Mouse (Mus musculus): Measurements from ENCODE around the gene Olfr844. TPM values are rescaled to one million over a fixed set of nuclear protein-coding genes. Genes with fewer than 3 reads are reported as not detected.

Olfr844 gene
- total RNA-seq (2014; fragmentation: Nextera tagmentation) (not detected in 2 replicates), total RNA-seq (2017) (not detected in 2 replicates)

DNA sequence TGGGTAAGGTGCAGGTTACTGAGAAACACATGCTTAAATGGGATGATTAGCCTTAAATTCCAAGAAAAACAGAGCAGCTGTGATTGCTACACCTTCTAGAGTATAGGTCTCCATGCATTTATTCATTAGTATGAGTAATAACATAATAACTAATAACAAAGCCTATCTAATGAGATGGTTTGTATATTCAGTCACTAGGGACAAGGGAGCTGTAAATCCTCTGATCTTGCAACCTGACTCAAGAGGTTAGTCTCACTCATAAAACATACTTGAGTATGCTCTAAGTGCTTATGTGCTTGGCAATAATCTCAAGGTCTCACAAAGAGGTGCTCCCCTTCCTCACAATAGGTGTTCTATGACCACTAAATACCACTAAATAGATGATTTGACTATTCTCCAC lies at the start of gene Olfr844:
Olfr844 (plus strand) TSS at position 301 of the 400 bp plus-strand sequence.
- ATAC-seq (replicated peaks; ENCODE audit: low FRiP score, low TSS enrichment, poor library complexity, severe bottlenecking): no peak

DNA sequence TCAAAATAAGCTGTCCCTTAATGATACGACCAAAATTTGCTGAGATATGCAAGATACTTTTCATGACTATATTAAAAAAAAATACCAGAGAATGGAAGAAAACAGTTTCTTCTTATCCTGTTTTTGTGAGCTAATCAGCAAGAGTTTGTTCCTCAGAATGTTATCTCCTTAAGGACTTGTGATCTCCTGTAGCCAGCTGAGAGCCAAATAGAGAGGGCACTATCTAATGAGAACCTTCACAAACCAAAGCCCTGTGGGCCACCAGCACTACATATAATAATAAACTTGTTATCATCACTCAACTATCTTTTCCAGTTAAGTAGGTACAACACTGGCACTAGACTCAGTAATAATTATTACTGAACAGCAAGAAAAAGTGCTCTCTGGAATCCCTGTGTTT lies 20.0 kb downstream of the Olfr844 start, which contains the start of gene Olfr845:
Olfr845 (plus strand) TSS at position 301 of the 400 bp plus-strand sequence.
- ATAC-seq (replicated peaks; ENCODE audit: low FRiP score, low TSS enrichment, poor library complexity, severe bottlenecking): no peak

DNA sequence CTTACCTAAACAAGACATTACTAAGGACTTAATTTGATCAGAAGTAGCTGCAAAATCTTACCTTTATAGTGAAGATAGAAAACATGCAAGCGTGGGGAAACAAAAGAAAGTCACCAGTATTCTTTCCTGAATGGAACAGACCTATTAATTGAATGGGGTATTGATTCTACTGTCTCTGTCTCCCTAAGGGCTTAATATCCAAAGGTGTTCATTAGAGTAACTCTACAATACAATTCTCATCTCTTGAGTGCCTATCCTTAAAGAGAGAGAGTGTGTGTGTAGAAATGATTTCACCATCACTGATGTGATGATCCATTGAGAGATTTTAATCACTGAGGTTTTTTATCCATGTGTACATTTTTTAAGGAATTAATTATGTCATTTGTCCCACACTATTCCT lies 47.8 kb downstream of the Olfr844 start, which contains the start of gene Olfr846:
Olfr846 (minus strand) TSS at position 101 of the 400 bp plus-strand sequence.
- no peak for ATAC-seq (replicated peaks; ENCODE audit: low FRiP score, low TSS enrichment, poor library complexity, severe bottlenecking)

Other genes starting within 250 kb of the Olfr844 start
- not detected in 2 replicates for gene Olfr836, start 196.0 kb upstream of the Olfr844 start, total RNA-seq (2014; fragmentation: Nextera tagmentation)
- gene Olfr836, start 196.0 kb upstream of the Olfr844 start, total RNA-seq (2017): not detected in 2 replicates
- gene Olfr837, start 180.0 kb upstream of the Olfr844 start, total RNA-seq (2014; fragmentation: Nextera tagmentation): not detected in 2 replicates
- gene Olfr837, start 180.0 kb upstream of the Olfr844 start, total RNA-seq (2017): not detected in 2 replicates
- not detected in 2 replicates for gene Olfr839-ps1, start 139.0 kb upstream of the Olfr844 start, total RNA-seq (2014; fragmentation: Nextera tagmentation)
- not detected in 2 replicates for gene Olfr839-ps1, start 139.0 kb upstream of the Olfr844 start, total RNA-seq (2017)
- not detected in 2 replicates for gene Olfr843, start 64.4 kb upstream of the Olfr844 start, total RNA-seq (2014; fragmentation: Nextera tagmentation)
- not detected in 2 replicates for gene Olfr843, start 64.4 kb upstream of the Olfr844 start, total RNA-seq (2017)
- not detected in 2 replicates for gene Olfr845, start 20.1 kb downstream of the Olfr844 start, total RNA-seq (2014; fragmentation: Nextera tagmentation)
- gene Olfr845, start 20.1 kb downstream of the Olfr844 start, total RNA-seq (2017): not detected in 2 replicates
- gene Olfr846, start 47.7 kb downstream of the Olfr844 start, total RNA-seq (2014; fragmentation: Nextera tagmentation): not detected in 2 replicates
- gene Olfr846, start 47.7 kb downstream of the Olfr844 start, total RNA-seq (2017): not detected in 2 replicates
- not detected in 2 replicates for gene Olfr847, start 62.3 kb downstream of the Olfr844 start, total RNA-seq (2014; fragmentation: Nextera tagmentation)
- not detected in 2 replicates for gene Olfr847, start 62.3 kb downstream of the Olfr844 start, total RNA-seq (2017)
- gene Olfr849, start 123.9 kb downstream of the Olfr844 start, total RNA-seq (2014; fragmentation: Nextera tagmentation): not detected in 2 replicates
- not detected in 2 replicates for gene Olfr849, start 123.9 kb downstream of the Olfr844 start, total RNA-seq (2017)
- not detected in 2 replicates for gene Olfr850, start 161.9 kb downstream of the Olfr844 start, total RNA-seq (2014; fragmentation: Nextera tagmentation)
- gene Olfr850, start 161.9 kb downstream of the Olfr844 start, total RNA-seq (2017): not detected in 2 replicates
- not detected in 2 replicates for gene Olfr851, start 176.9 kb downstream of the Olfr844 start, total RNA-seq (2014; fragmentation: Nextera tagmentation)
- gene Olfr851, start 176.9 kb downstream of the Olfr844 start, total RNA-seq (2017): not detected in 2 replicates
- gene Olfr853, start 224.7 kb downstream of the Olfr844 start, total RNA-seq (2014; fragmentation: Nextera tagmentation): not detected in 2 replicates
- not detected in 2 replicates for gene Olfr853, start 224.7 kb downstream of the Olfr844 start, total RNA-seq (2017)

Data from megakaryocyte-erythroid progenitor cell, adult 5-6 weeks (primary cell).